Mouse (Mus musculus) kidney, embryonic 16.5 days (tissue): ENCODE measurements at regions not wholly inside any gene's neighbourhood (a gene's known extent, or its start where the extent isn't known, plus 50 kb on each side); places are given as distances from the start of the nearest gene placed in this dataset.

ENCODE experiments used
- ATAC-seq: fragments of 200-750 bp; cut with Nextera tagmentation; 2 replicates; pipeline ENCODE4 v1.8.0; 2017; ENCODE audit warnings: moderate TSS enrichment; ENCODE audit not compliant: low FRiP score, low TSS enrichment
- H3K27ac ChIP-seq: fragments of 300-500 bp; sonication (generic); 2 replicates; pipeline ENCODE4 v1.5.1; 2014; ENCODE audit warnings: low read length
- H3K27me3 ChIP-seq: fragments of 300-500 bp; sonication (generic); 2 replicates; pipeline ENCODE4 v1.6.1; 2014; ENCODE audit warnings: low read length, control low read depth, mixed read lengths; ENCODE audit not compliant: insufficient read depth
- H3K36me3 ChIP-seq: fragments of 300-500 bp; sonication (generic); 2 replicates; pipeline ENCODE4 v1.6.1; 2014; ENCODE audit warnings: low read length, control low read depth, mixed read lengths; ENCODE audit not compliant: insufficient read depth
- H3K4me1 ChIP-seq: fragments of 300-500 bp; sonication (generic); 2 replicates; pipeline ENCODE4 v1.6.1; 2014; ENCODE audit warnings: low read length, control low read depth, mixed read lengths; ENCODE audit not compliant: insufficient read depth
- H3K4me2 ChIP-seq: fragments of 300-500 bp; sonication (generic); replicated peaks from 2 replicates; pipeline ENCODE4 v1.6.1; 2014; ENCODE audit warnings: low read depth, low read length
- H3K4me3 ChIP-seq: fragments of 300-500 bp; sonication (generic); 2 replicates; pipeline ENCODE4 v1.5.1; 2014; ENCODE audit warnings: mild to moderate bottlenecking, low read length
- H3K9ac ChIP-seq: fragments of 300-500 bp; sonication (generic); replicated peaks from 2 replicates; pipeline ENCODE4 v1.6.1; 2014; ENCODE audit warnings: low read length
- H3K9me3 ChIP-seq: fragments of 300-500 bp; sonication (generic); 2 replicates; pipeline ENCODE4 v1.6.1; 2016; ENCODE audit warnings: low read length, control low read depth
- WGBS: fragments of 180-500 bp; shearing (Covaris S2); extraction: QIAGEN DNeasy Blood & Tissue Kit; methylation state at CpG from one replicate; pipeline ENCODE4 v1.1.7; 2014; 5-methylcytosine and 5-hydroxymethylcytosine counted together

DNA sequence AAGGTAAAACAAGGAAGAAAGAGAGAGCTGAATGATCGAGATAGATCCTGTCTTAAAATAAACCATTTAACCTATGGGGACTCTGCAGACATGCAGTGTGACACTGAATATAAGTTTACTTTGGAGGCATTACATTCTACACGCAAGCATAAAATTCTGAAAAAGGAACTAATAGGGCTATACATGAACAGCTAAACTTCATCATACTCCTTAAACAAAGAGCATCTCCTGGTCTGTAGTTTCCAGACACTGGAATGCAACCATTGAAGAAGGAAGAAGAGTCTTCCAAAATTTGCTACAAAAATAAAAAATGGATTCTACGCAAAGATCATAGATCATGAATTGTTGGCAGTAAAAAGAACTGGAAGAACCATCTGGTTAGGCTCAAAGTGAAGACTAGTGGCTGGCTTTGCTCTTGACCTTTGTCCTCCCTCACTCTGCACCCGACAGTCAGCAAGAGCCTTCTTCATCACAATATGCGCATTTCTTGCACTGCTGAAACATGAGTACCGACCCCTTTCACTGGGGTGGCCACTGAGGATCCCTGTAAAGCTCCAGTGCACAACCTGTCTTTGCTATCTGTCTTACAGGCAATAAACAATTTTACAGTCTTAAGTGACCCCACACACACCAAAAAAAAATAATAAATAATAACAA lies 112.2 kb upstream of the BC052040 start:
- H3K36me3 ChIP-seq, result no peaks in the 10 kb centered on the region
- H3K4me2 ChIP-seq, result no peak overlapping the region
- H3K9me3 ChIP-seq, result peaks cover 4% of the 10 kb centered on the region; the same call in 1 of the 2 replicates
- H3K27me3 ChIP-seq, result no peaks in the 10 kb centered on the region
- 49% methylated on average over 6 of the region's 6 CpGs for WGBS
- H3K4me1 ChIP-seq, result peaks cover 6% of the 10 kb centered on the region; the same call in 1 of the 2 replicates
- no peak overlapping the region for H3K4me3 ChIP-seq
- ATAC-seq, result peak; percentile 86
- H3K9ac ChIP-seq, result no peak overlapping the region
- no peak overlapping the region for H3K27ac ChIP-seq

DNA sequence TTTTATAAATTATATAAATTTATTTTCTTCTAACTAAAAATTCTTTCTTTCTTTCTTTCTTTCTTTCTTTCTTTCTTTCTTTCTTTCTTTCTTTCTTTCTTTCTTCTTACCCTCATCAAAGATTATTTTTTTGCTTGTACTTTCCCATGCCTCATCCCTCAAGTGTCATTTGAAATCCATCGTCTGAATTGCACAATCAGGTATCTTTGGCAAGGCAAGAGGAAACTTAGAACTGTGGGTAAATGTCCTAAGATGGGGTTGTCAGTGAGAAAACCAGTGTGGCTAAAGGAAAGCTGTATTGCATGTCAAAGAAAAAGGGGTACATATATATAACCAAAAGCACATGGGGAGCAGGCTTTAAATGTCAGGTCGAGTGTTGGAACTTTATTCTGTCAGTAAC lies 109.1 kb upstream of the BC052040 start:
- WGBS, result 77% methylated on average over 2 of the region's 2 CpGs
- ATAC-seq, result no peak
- Histone ChIP-seq H3K4me1 (peaks cover 6% of the 10 kb centered on the region; the same call in 1 of the 2 replicates), H3K36me3 (no peaks in the 10 kb centered on the region), H3K27ac (no peak overlapping the region), H3K4me2 (no peak overlapping the region), H3K27me3 (no peaks in the 10 kb centered on the region), H3K9me3 (no peaks in the 10 kb centered on the region), H3K9ac (no peak overlapping the region), H3K4me3 (no peak overlapping the region)

DNA sequence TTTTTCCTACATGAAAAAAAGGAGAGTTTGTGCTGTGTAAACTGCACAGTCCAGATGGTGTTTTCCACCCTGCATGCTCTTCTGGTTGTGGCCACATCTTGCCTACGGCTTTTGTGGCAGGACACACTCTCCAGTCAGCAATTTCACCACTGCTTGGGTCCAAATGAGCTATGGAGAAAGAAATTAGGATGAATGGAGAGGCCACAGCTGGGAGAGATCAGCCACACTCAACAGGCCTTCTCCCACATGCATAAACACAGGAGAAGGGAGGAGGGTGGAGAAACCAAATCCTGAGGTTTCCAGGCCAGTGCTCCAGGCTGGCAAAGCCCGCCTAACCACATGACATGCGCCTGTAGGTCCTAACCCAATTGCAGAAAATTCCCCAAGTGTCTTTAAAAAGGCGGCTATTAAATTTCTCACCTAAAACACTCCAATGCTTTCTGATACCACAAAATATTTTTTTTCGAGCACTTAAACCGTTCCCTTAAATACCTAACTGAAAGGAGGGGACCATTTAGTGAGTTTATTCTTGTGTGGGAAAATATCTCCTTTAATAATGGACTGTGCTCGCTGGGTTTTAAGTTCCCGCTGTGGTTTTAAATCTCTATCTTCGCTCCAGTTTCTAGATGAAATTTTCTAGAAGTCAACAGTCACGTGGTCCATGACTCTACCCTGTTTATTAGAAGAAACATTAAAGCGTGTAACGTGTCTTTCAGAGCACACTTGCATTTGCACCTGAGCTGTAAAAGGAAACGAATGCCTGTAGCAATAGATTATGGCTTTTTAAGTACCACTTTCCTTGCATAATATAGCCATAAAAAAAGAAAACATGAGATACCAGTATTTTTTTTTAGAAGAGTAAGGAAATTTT lies 97.9 kb upstream of the BC052040 start:
- Histone ChIP-seq H3K36me3 (no peaks in the 10 kb centered on the region), H3K27me3 (no peaks in the 10 kb centered on the region), H3K27ac (peak overlapping the region; percentile 86), H3K9me3 (no peaks in the 10 kb centered on the region; the same call in 1 of the 2 replicates), H3K4me1 (peaks cover 20% of the 10 kb centered on the region), H3K4me3 (no peak overlapping the region), H3K9ac (no peak overlapping the region), H3K4me2 (peak overlapping the region; percentile 32)
- 23% methylated on average over 13 of the region's 13 CpGs for WGBS
- ATAC-seq, result peak; percentile 99

DNA sequence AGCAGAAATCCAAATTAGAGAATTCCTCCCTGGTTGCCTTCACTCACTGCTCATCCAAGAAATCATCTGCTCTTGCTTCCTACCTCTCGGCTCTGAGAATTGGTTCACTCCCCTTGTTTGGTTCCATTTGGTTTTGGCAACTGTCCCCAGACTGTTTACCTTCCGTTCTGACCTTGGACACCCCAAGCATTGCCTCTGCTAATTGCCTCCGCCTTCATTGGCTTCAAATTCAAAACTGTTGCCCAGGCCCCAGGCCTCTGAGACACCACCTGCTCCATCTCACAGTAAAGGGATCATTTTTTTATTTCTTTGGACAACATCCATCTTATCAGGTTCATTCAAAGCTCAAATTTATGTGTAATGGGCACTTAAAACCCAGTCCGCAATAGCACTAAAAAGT lies 93.1 kb upstream of the BC052040 start:
- WGBS, result 32% methylated on average over 4 of the region's 4 CpGs
- no peak overlapping the region for H3K9ac ChIP-seq
- no peak for ATAC-seq

GRCm38 (mm10) chr2:115493020-115493419 lies 88.5 kb upstream of the BC052040 start:
- no peak for ATAC-seq
- no peak overlapping the region for H3K9ac ChIP-seq
- H3K27me3 ChIP-seq, result no peaks in the 10 kb centered on the region
- no peak overlapping the region for H3K4me2 ChIP-seq
- H3K27ac ChIP-seq, result no peak overlapping the region
- WGBS, result 52% methylated on average over 2 of the region's 2 CpGs
- H3K36me3 ChIP-seq, result no peaks in the 10 kb centered on the region
- no peak overlapping the region for H3K4me3 ChIP-seq
- peaks cover 2% of the 10 kb centered on the region; the same call in 1 of the 2 replicates for H3K4me1 ChIP-seq
- peaks cover 2% of the 10 kb centered on the region; the same call in 1 of the 2 replicates for H3K9me3 ChIP-seq

More for the DNA sequence above, 93.1 kb upstream of the BC052040 start:
- no peaks in the 10 kb centered on the region for H3K27me3 ChIP-seq
- no peak overlapping the region for H3K27ac ChIP-seq
- no peak overlapping the region for H3K4me3 ChIP-seq
- no peak overlapping the region for H3K4me2 ChIP-seq
- H3K9me3 ChIP-seq, result no peaks in the 10 kb centered on the region
- H3K4me1 ChIP-seq, result peaks cover 13% of the 10 kb centered on the region
- no peaks in the 10 kb centered on the region for H3K36me3 ChIP-seq

GRCm38 (mm10) chr2:115499904-115500303 lies 81.6 kb upstream of the BC052040 start:
- no peak overlapping the region for H3K27ac ChIP-seq
- WGBS, result 87% methylated on average over 2 of the region's 2 CpGs
- no peaks in the 10 kb centered on the region for H3K36me3 ChIP-seq
- no peak overlapping the region for H3K9ac ChIP-seq
- H3K4me3 ChIP-seq, result no peak overlapping the region
- H3K27me3 ChIP-seq, result no peaks in the 10 kb centered on the region
- no peaks in the 10 kb centered on the region for H3K4me1 ChIP-seq
- ATAC-seq, result no peak
- H3K4me2 ChIP-seq, result no peak overlapping the region
- peaks cover 2% of the 10 kb centered on the region; the same call in 1 of the 2 replicates for H3K9me3 ChIP-seq

- H3K9me3 ChIP-seq, result no peaks in the 10 kb centered on the region
- no peak for ATAC-seq
- peak overlapping the region; percentile 40; the same call in 1 of the 2 replicates for H3K4me2 ChIP-seq
- no peak overlapping the region for H3K4me3 ChIP-seq
- 20% methylated on average over 10 of the region's 10 CpGs for WGBS
- H3K4me1 ChIP-seq, result peaks cover 31% of the 10 kb centered on the region
- H3K27ac ChIP-seq, result peak overlapping the region; percentile 56
- H3K9ac ChIP-seq, result 0 out of 2 replicates have a peak overlapping the region, but pooled peaks have one; percentile 41
- H3K36me3 ChIP-seq, result no peaks in the 10 kb centered on the region
- H3K27me3 ChIP-seq, result no peaks in the 10 kb centered on the region
Observed at GRCm38 (mm10) chr2:115509527-115509926, 72.0 kb upstream of the BC052040 start.

DNA sequence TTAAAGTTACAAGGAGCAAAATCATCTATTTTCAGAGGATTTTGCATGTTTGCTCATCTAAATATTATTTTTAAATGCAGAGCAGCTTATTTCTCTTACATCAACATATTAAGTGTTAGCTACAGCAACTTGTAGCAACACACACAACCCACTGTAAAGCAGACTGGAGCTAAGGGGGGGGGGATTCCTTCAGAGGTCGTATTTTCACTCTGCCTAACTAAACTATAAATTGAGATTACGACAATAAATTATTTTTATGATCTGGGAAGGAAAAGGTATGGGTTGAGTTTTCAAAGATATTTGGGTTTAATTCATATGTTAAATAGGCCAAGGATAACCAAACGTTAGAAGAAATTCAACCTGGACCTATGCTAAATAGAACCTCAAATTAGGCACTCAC lies 70.4 kb upstream of the BC052040 start:
- no peaks in the 10 kb centered on the region for H3K9me3 ChIP-seq
- no peak for ATAC-seq
- H3K4me3 ChIP-seq, result no peak overlapping the region
- H3K9ac ChIP-seq, result no peak overlapping the region
- H3K27me3 ChIP-seq, result no peaks in the 10 kb centered on the region
- no peaks in the 10 kb centered on the region for H3K36me3 ChIP-seq
- no peak overlapping the region for H3K4me2 ChIP-seq
- peaks cover 37% of the 10 kb centered on the region for H3K4me1 ChIP-seq
- WGBS, result 17% methylated on average over 3 of the region's 3 CpGs
- no peak overlapping the region; the same call in 1 of the 2 replicates for H3K27ac ChIP-seq

GRCm38 (mm10) chr2:115511612-115512525 lies 69.6 kb upstream of the BC052040 start:
- ATAC-seq, result 0 out of 2 replicates have a peak, but pooled peaks have one; percentile 57
- peak overlapping the region; percentile 95 for H3K27ac ChIP-seq
- H3K4me3 ChIP-seq, result peak overlapping the region; percentile 20; the same call in 1 of the 2 replicates
- peak overlapping the region; percentile 30 for H3K4me2 ChIP-seq
- H3K36me3 ChIP-seq, result no peaks in the 10 kb centered on the region
- peaks cover 41% of the 10 kb centered on the region for H3K4me1 ChIP-seq
- peak overlapping the region; percentile 19; the same call in 1 of the 2 replicates for H3K9ac ChIP-seq
- WGBS, result 19% methylated on average over 14 of the region's 14 CpGs
- H3K9me3 ChIP-seq, result no peaks in the 10 kb centered on the region
- H3K27me3 ChIP-seq, result no peaks in the 10 kb centered on the region
